Mouse (Mus musculus) MEL (cell line): Measurements from ENCODE around the gene Ptpn11. TPM values are rescaled to one million over a fixed set of nuclear protein-coding genes. Genes with fewer than 3 reads are reported as not detected.

Experiments
- DNase-seq: peaks from one replicate; pipeline ENCODE4 v3.0.0; 2011; ENCODE audit warnings: low read depth, low spot score
- H3K27ac ChIP-seq: 2 replicates; pipeline ENCODE4 v1.5.1; 2012; ENCODE audit warnings: low read depth, mild to moderate bottlenecking, control low read depth, low read length, moderate library complexity; ENCODE audit not compliant: control insufficient read depth
- H3K27me3 ChIP-seq, 2 experiments: fragments of 150-350 bp in 1 of 2; sonication (generic) in 1 of 2; 2 replicates each; pipeline ENCODE4 v1.6.1; 2012; ENCODE audit warnings: low read length in 2 of 2, mild to moderate bottlenecking in 2 of 2, improper control_type of control experiment in 1 of 2, moderate library complexity in 1 of 2; ENCODE audit not compliant: insufficient read depth in 2 of 2, control insufficient read depth in 1 of 2
- H3K36me3 ChIP-seq, 2 experiments: 2 replicates each; pipeline ENCODE4 v1.6.1; 2012 to 2014; ENCODE audit warnings: low read length in 2 of 2, improper control_type of control experiment in 1 of 2, inconsistent platforms in 1 of 2, mild to moderate bottlenecking in 1 of 2; ENCODE audit not compliant: insufficient read depth in 2 of 2, control insufficient read depth in 1 of 2
- H3K4me1 ChIP-seq, 2 experiments: fragments of 150-350 bp in 1 of 2; sonication (generic) in 1 of 2; 2 replicates each; pipeline ENCODE4 v1.6.1; 2012; ENCODE audit warnings: low read length in 2 of 2, improper control_type of control experiment in 1 of 2, mild to moderate bottlenecking in 1 of 2; ENCODE audit not compliant: insufficient read depth in 2 of 2, control insufficient read depth in 1 of 2
- H3K4me3 ChIP-seq, 2 experiments: fragments of 150-350 bp in 1 of 2; sonication (generic) in 1 of 2; 2 replicates each; pipeline ENCODE4 v1.5.1; 2012; ENCODE audit warnings: low read depth in 2 of 2, low read length in 2 of 2, mild to moderate bottlenecking in 2 of 2, moderate library complexity in 2 of 2, control low read depth in 1 of 2, improper control_type of control experiment in 1 of 2; ENCODE audit not compliant: control insufficient read depth in 1 of 2, insufficient read depth in 1 of 2
- H3K79me2 ChIP-seq: 2 replicates; pipeline ENCODE4 v1.6.1; 2012; ENCODE audit warnings: mild to moderate bottlenecking, low read length, moderate library complexity; ENCODE audit not compliant: control insufficient read depth, poor library complexity, insufficient read depth
- H3K9ac ChIP-seq: 2 replicates; pipeline ENCODE4 v1.6.1; 2012; ENCODE audit warnings: low read depth, mild to moderate bottlenecking, control low read depth, low read length, moderate library complexity; ENCODE audit not compliant: control insufficient read depth, poor library complexity, severe bottlenecking
- H3K9me3 ChIP-seq: fragments of 150-350 bp; sonication (generic); replicated peaks from 2 replicates; pipeline ENCODE4 v1.6.1; 2012; ENCODE audit warnings: mild to moderate bottlenecking, low read length, improper control_type of control experiment, moderate library complexity; ENCODE audit not compliant: insufficient read depth
- CTCF ChIP-seq, 3 experiments: IDR thresholded peaks in 2 of 3; conservative IDR thresholded peaks in 1 of 3; 2 replicates each; pipeline ENCODE4 v1.5.1; 2011 to 2012; ENCODE audit warnings: low read length in 3 of 3, low read depth in 2 of 3, mild to moderate bottlenecking in 2 of 3, improper control_type of control experiment in 1 of 3, inconsistent platforms in 1 of 3, mixed read lengths in 1 of 3, moderate library complexity in 1 of 3; ENCODE audit not compliant: control insufficient read depth in 1 of 3, insufficient read depth in 1 of 3, poor library complexity in 1 of 3, severe bottlenecking in 1 of 3
- E2F4 ChIP-seq: IDR thresholded peaks from 2 replicates; pipeline ENCODE4 v1.6.1; 2011; ENCODE audit warnings: low read depth, low read length, improper control_type of control experiment, borderline replicate concordance
- ELF1 ChIP-seq: IDR thresholded peaks from 2 replicates; pipeline ENCODE4 v1.6.1; 2014; ENCODE audit warnings: low read depth, mild to moderate bottlenecking, inconsistent platforms, low read length, improper control_type of control experiment, moderate library complexity
- GATA1 ChIP-seq: IDR thresholded peaks from 2 replicates; pipeline ENCODE4 v1.6.1; 2011; ENCODE audit warnings: low read depth, low read length, improper control_type of control experiment
- HCFC1 ChIP-seq: IDR thresholded peaks from 2 replicates; pipeline ENCODE4 v1.6.1; 2012; ENCODE audit warnings: low read depth, mild to moderate bottlenecking, inconsistent platforms, low read length, improper control_type of control experiment, moderate library complexity
- JUND ChIP-seq: IDR thresholded peaks from 2 replicates; pipeline ENCODE4 v1.6.1; 2011; ENCODE audit warnings: low read depth, mild to moderate bottlenecking, improper control_type of control experiment, low read length
- MAX ChIP-seq: IDR thresholded peaks from 2 replicates; pipeline ENCODE4 v1.6.1; 2011; ENCODE audit warnings: low read length, improper control_type of control experiment
- POLR2AphosphoS5 ChIP-seq: IDR thresholded peaks from 2 replicates; pipeline ENCODE4 v1.6.1; 2012; ENCODE audit warnings: low read depth, borderline replicate concordance, mild to moderate bottlenecking, inconsistent platforms, low read length, moderate library complexity, mixed read lengths
- SIN3A ChIP-seq: IDR thresholded peaks from 2 replicates; pipeline ENCODE4 v1.6.1; 2012; ENCODE audit warnings: low read length, improper control_type of control experiment, inconsistent platforms
- TBP ChIP-seq: IDR thresholded peaks from 2 replicates; pipeline ENCODE4 v1.8.0; 2011; ENCODE audit warnings: low read depth, low read length, improper control_type of control experiment
- UBTF ChIP-seq: IDR thresholded peaks from 2 replicates; pipeline ENCODE4 v1.6.1; 2012; ENCODE audit warnings: low read depth, mild to moderate bottlenecking, inconsistent platforms, low read length, improper control_type of control experiment, moderate library complexity, borderline replicate concordance; ENCODE audit not compliant: insufficient read depth
- ZMIZ1 ChIP-seq: IDR thresholded peaks from 2 replicates; pipeline ENCODE4 v1.6.1; 2012; ENCODE audit warnings: low read depth, mild to moderate bottlenecking, inconsistent platforms, low read length, improper control_type of control experiment, moderate library complexity
- ZNF384 ChIP-seq: IDR thresholded peaks from 2 replicates; pipeline ENCODE4 v1.6.1; 2012; ENCODE audit warnings: low read depth, mild to moderate bottlenecking, inconsistent platforms, low read length, improper control_type of control experiment
- polyA plus RNA-seq, 2 experiments: library from polyadenylated mRNA; stranded (reverse) in 1 of 2; unstranded in 1 of 2; fragments of >175 nt in 1 of 2; fragments of >200 nt in 1 of 2; gene quantifications; 2 replicates each; pipeline versions ENCODE4 v1.2.1 to v1.2.4; 2012; ENCODE audit warnings: low replicate concordance in 2 of 2, low read depth in 1 of 2; ENCODE audit not compliant: insufficient read length in 2 of 2, insufficient read depth in 1 of 2, missing spikeins in 1 of 2
- total RNA-seq: library from RNA; depleted of rRNA; stranded (reverse); fragments of 300-350 nt; gene quantifications from 2 replicates; pipeline ENCODE4 v1.2.3, GENCODE M21; 2012

Gene Ptpn11
- total and polyA plus RNA-seq, 3 experiments = 43.6 to 55.0 (median 46.5) TPM

- H3K79me2 ChIP-seq = no peaks in the 10 kb centered on the region
- no peaks in the 10 kb centered on the region for H3K36me3 ChIP-seq
- no peak overlapping the region for H3K27ac ChIP-seq
- DNase-seq = no peak
- no peaks in the 10 kb centered on the region for H3K4me1 ChIP-seq
- no peaks in the 10 kb centered on the region for H3K27me3 ChIP-seq
- H3K9me3 ChIP-seq = no peaks in the 10 kb centered on the region
- no peak overlapping the region for H3K4me3 ChIP-seq
- no peak overlapping the region for H3K9ac ChIP-seq
- TF ChIP-seq TBP = no peak
- TF ChIP-seq E2F4 = no peak
- TF ChIP-seq SIN3A = no peak
- TF ChIP-seq ELF1 = no peak
- no peak for TF ChIP-seq MAX
- TF ChIP-seq GATA1 = no peak
- TF ChIP-seq JUND = no peak
These were observed 75.6 kb downstream of the Ptpn11 start for GRCm38 (mm10) chr5:121115391-121116157.

- Histone ChIP-seq H3K27ac (no peak overlapping the region), H3K27me3 (no peaks in the 10 kb centered on the region), H3K9me3 (no peaks in the 10 kb centered on the region), H3K4me3 (no peak overlapping the region), H3K79me2 (no peaks in the 10 kb centered on the region), H3K36me3 (no peaks in the 10 kb centered on the region), H3K9ac (no peak overlapping the region), H3K4me1 (no peaks in the 10 kb centered on the region)
- TF ChIP-seq UBTF (no peak), POLR2AphosphoS5 (no peak), ZNF384 (no peak), HCFC1 (no peak), ZMIZ1 (no peak)
- no peak for DNase-seq
These were observed 77.0 kb downstream of the Ptpn11 start for GRCm38 (mm10) chr5:121114151-121114550.

GRCm38 (mm10) chr5:121112390-121112789, 78.8 kb downstream of the Ptpn11 start:
- Histone ChIP-seq H3K9me3 (no peaks in the 10 kb centered on the region), H3K4me1 (no peaks in the 10 kb centered on the region), H3K4me3 (no peak overlapping the region), H3K36me3 (no peaks in the 10 kb centered on the region), H3K27ac (no peak overlapping the region), H3K27me3 (no peaks in the 10 kb centered on the region), H3K79me2 (no peaks in the 10 kb centered on the region), H3K9ac (no peak overlapping the region)
- TF ChIP-seq CTCF (IDR thresholded peaks at IDR 0.05 in 2 of 3, conservative IDR thresholded peaks at IDR 0.05 in 1 of 3; ENCODE audit: control insufficient read depth in 1 of 3, insufficient read depth in 1 of 3, low read depth in 2 of 3, low read length in 3 of 3, poor library complexity in 1 of 3, severe bottlenecking in 1 of 3) (peak; percentile 13 to 40 (median 35); a peak in 4 of 6 replicates), TBP (no peak)
- no peak for DNase-seq
